13 mouse cellular contexts compared by ENCODE assay signal in the genomic region with DNA sequence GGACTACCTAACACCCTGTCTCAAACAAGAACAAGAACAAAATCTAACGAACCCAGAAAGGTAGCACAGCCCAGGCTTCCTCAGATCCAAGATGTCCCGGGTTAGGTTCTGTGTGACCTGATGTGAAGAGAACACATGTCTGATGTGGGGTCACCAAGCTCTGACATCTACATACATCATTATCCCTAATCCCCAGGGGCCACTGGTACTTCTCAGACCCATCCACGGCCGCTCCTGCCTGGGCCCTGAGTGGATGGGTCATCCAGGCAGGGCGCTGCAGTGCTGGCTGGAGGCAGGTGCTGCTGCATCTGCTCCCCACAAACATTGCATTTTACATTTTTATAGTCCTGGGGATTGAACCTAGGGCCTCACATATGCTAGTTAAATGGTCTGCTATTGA. TPM values are rescaled to one million over a fixed set of nuclear protein-coding genes. Genes with fewer than 3 reads are reported as not detected.
DNase-seq lines count a peak whose midpoint lies in the region; ATAC-seq lines count a peak whose summit lies in the region.
"Had no signal": no experiment of that assay in that cellular context is flagged by ENCODE, and none has a peak within 500 bp of the region (broad histone marks: within the 10 kb centered on the region; RNA-seq: fewer than 3 reads in every experiment).

No protein-coding gene starts in this region.

- peak overlapping the region; percentile 92; the same call in 1 of the 2 replicates for H3K27ac ChIP-seq in forebrain, embryonic 10.5 days
- no peak overlapping the region for H3K27ac ChIP-seq in forebrain, embryonic 15.5 days (replicated peaks)
- peak overlapping the region; percentile 85; the same call in 1 of the 2 replicates for H3K27ac ChIP-seq in kidney, embryonic 14.5 days (ENCODE audit: low read depth, low read length)
- peak overlapping the region; percentile 100 for H3K27ac ChIP-seq in brown adipose tissue, adult 24 weeks (replicated peaks; ENCODE audit: low read depth, low read length)
- peak overlapping the region; percentile 94 for H3K27ac ChIP-seq in limb, embryonic 15.5 days
- H3K27ac ChIP-seq in neural tube, embryonic 15.5 days (replicated peaks), result no peak overlapping the region; the same call in 1 of the 2 replicates

- peaks cover 67% of the 10 kb centered on the region for H3K4me1 ChIP-seq in forebrain, embryonic 10.5 days
- H3K4me1 ChIP-seq in forebrain, embryonic 15.5 days, result peaks cover 51% of the 10 kb centered on the region
- peaks cover 40% of the 10 kb centered on the region for H3K4me1 ChIP-seq in kidney, embryonic 14.5 days (ENCODE audit: control insufficient read depth, insufficient read depth, low read length)
- peaks cover 12% of the 10 kb centered on the region for H3K4me1 ChIP-seq in brown adipose tissue, adult 24 weeks (ENCODE audit: control insufficient read depth, insufficient read depth, insufficient read length, low read length)
- H3K4me1 ChIP-seq in limb, embryonic 15.5 days, result peaks cover 58% of the 10 kb centered on the region
- peaks cover 43% of the 10 kb centered on the region for H3K4me1 ChIP-seq in neural tube, embryonic 15.5 days

- no peaks in the 10 kb centered on the region for H3K9me3 ChIP-seq in forebrain, embryonic 10.5 days
- no peaks in the 10 kb centered on the region for H3K9me3 ChIP-seq in forebrain, embryonic 15.5 days
- no peaks in the 10 kb centered on the region for H3K9me3 ChIP-seq in kidney, embryonic 14.5 days (ENCODE audit: control insufficient read depth, low read length)
- no peaks in the 10 kb centered on the region for H3K9me3 ChIP-seq in limb, embryonic 15.5 days
- no peaks in the 10 kb centered on the region for H3K9me3 ChIP-seq in neural tube, embryonic 15.5 days (replicated peaks)

- H3K4me2 ChIP-seq in forebrain, embryonic 15.5 days (replicated peaks), result no peak overlapping the region
- H3K4me2 ChIP-seq in kidney, embryonic 14.5 days (replicated peaks; ENCODE audit: low read depth, low read length), result no peak overlapping the region
- H3K4me2 ChIP-seq in limb, embryonic 15.5 days, result no peak overlapping the region
- H3K4me2 ChIP-seq in neural tube, embryonic 15.5 days, result no peak overlapping the region

- no peaks in the 10 kb centered on the region for H3K36me3 ChIP-seq in forebrain, embryonic 10.5 days (replicated peaks)
- H3K36me3 ChIP-seq in forebrain, embryonic 15.5 days, result no peaks in the 10 kb centered on the region
- H3K36me3 ChIP-seq in kidney, embryonic 14.5 days (ENCODE audit: control insufficient read depth, insufficient read depth, low read length), result peaks cover 3% of the 10 kb centered on the region; the same call in 1 of the 2 replicates
- no peaks in the 10 kb centered on the region for H3K36me3 ChIP-seq in limb, embryonic 15.5 days
- H3K36me3 ChIP-seq in neural tube, embryonic 15.5 days, result no peaks in the 10 kb centered on the region

- ATAC-seq in forebrain, embryonic 15.5 days (replicated peaks), result no peak
- ATAC-seq in kidney, embryonic 14.5 days (ENCODE audit: low FRiP score, low TSS enrichment), result no peak
- ATAC-seq in limb, embryonic 15.5 days (ENCODE audit: insufficient number of reproducible peaks, low FRiP score, low TSS enrichment, low read depth), result no peak
- ATAC-seq in neural tube, embryonic 15.5 days (ENCODE audit: low FRiP score), result no peak
- ATAC-seq: forebrain, embryonic 14.5 days had no signal

- no peak overlapping the region for H3K9ac ChIP-seq in forebrain, embryonic 15.5 days (replicated peaks)
- no peak overlapping the region for H3K9ac ChIP-seq in kidney, embryonic 14.5 days (ENCODE audit: low read depth, low read length)
- no peak overlapping the region for H3K9ac ChIP-seq in limb, embryonic 15.5 days
- H3K9ac ChIP-seq in neural tube, embryonic 15.5 days (replicated peaks), result no peak overlapping the region

- H3K27me3 ChIP-seq in forebrain, embryonic 10.5 days (ENCODE audit: poor library complexity, severe bottlenecking), result peaks cover 46% of the 10 kb centered on the region
- no peaks in the 10 kb centered on the region for H3K27me3 ChIP-seq in forebrain, embryonic 15.5 days
- no peaks in the 10 kb centered on the region for H3K27me3 ChIP-seq in kidney, embryonic 14.5 days (ENCODE audit: control insufficient read depth, insufficient read depth, low read length)
- no peaks in the 10 kb centered on the region for H3K27me3 ChIP-seq in limb, embryonic 15.5 days
- H3K27me3 ChIP-seq in neural tube, embryonic 15.5 days (replicated peaks), result no peaks in the 10 kb centered on the region

- H3K4me3 ChIP-seq in forebrain, embryonic 10.5 days, result no peak overlapping the region
- H3K4me3 ChIP-seq in forebrain, embryonic 15.5 days, result no peak overlapping the region
- H3K4me3 ChIP-seq in kidney, embryonic 14.5 days (ENCODE audit: low read length), result no peak overlapping the region
- no peak overlapping the region for H3K4me3 ChIP-seq in brown adipose tissue, adult 24 weeks (ENCODE audit: insufficient read depth, low read depth, low read length)
- no peak overlapping the region for H3K4me3 ChIP-seq in limb, embryonic 15.5 days
- no peak overlapping the region for H3K4me3 ChIP-seq in neural tube, embryonic 15.5 days (replicated peaks)

- WGBS in forebrain, embryonic 10.5 days, result 78% methylated on average over 5 of the region's 5 CpGs
- WGBS in forebrain, embryonic 15.5 days, result 89% methylated on average over 5 of the region's 5 CpGs
- WGBS in kidney, embryonic 14.5 days, result 70% methylated on average over 5 of the region's 5 CpGs
- WGBS in limb, embryonic 15.5 days, result 53% methylated on average over 5 of the region's 5 CpGs
- WGBS in neural tube, embryonic 15.5 days, result 57% methylated on average over 5 of the region's 5 CpGs

- DNase-seq in forebrain, embryonic 10.5 days (ENCODE audit: extremely low spot score, low spot score), result no peak
- no peak for DNase-seq in kidney, adult 9 months
- DNase-seq in natural killer cell, adult 2 months (ENCODE audit: low spot score in 2 of 2), result no peak
- DNase-seq: adrenal gland, postnatal 25 days; cerebellum, postnatal 25 days; lung, adult 2 months; right cerebral cortex, adult 18-20 months had no signal

RNA-seq across cellular contexts. Expression of a gene that starts 4.4 kb away (rescaled TPM):
- 57.5 and 61.1 TPM in 2 replicates for polyA plus RNA-seq in forebrain, embryonic 10.5 days (2016; fragmentation: Nextera tagmentation; extraction: Ambion mirVana)
- 26.3 and 32.0 TPM in 2 replicates for polyA plus RNA-seq in forebrain, embryonic 15.5 days (2015; fragmentation: Nextera tagmentation; extraction: Ambion mirVana)
- polyA plus RNA-seq in kidney, embryonic 14.5 days (2014; fragmentation: Nextera tagmentation; extraction: Ambion mirVana), result 129 and 178 TPM in 2 replicates
- polyA plus RNA-seq in brown adipose tissue, adult 24 weeks (2012; ENCODE audit: insufficient read depth, insufficient read length, missing spikeins), result 48.0 and 59.8 TPM in 2 replicates
- polyA plus RNA-seq in limb, embryonic 15.5 days (2015; fragmentation: Nextera tagmentation; extraction: Ambion mirVana), result 167 and 168 TPM in 2 replicates
- polyA plus RNA-seq in neural tube, embryonic 15.5 days (2015; fragmentation: Nextera tagmentation; extraction: Ambion mirVana), result 57.5 and 59.1 TPM in 2 replicates

RNA-seq across cellular contexts. Expression of a gene that starts 13.5 kb away (rescaled TPM):
- 3.0 and 4.2 TPM in 2 replicates for polyA plus RNA-seq in forebrain, embryonic 10.5 days (2016; fragmentation: Nextera tagmentation; extraction: Ambion mirVana)
- polyA plus RNA-seq in forebrain, embryonic 15.5 days (2015; fragmentation: Nextera tagmentation; extraction: Ambion mirVana), result 4.3 and 4.4 TPM in 2 replicates
- 12.1 and 18.8 TPM in 2 replicates for polyA plus RNA-seq in kidney, embryonic 14.5 days (2014; fragmentation: Nextera tagmentation; extraction: Ambion mirVana)
- polyA plus RNA-seq in brown adipose tissue, adult 24 weeks (2012; ENCODE audit: insufficient read depth, insufficient read length, missing spikeins), result 6.3 and 8.7 TPM in 2 replicates
- polyA plus RNA-seq in limb, embryonic 15.5 days (2015; fragmentation: Nextera tagmentation; extraction: Ambion mirVana), result 33.9 and 36.2 TPM in 2 replicates
- 4.8 and 7.6 TPM in 2 replicates for polyA plus RNA-seq in neural tube, embryonic 15.5 days (2015; fragmentation: Nextera tagmentation; extraction: Ambion mirVana)

RNA-seq across cellular contexts. Expression of a gene that starts 53.7 kb away (rescaled TPM):
- 39.1 and 40.3 TPM in 2 replicates for polyA plus RNA-seq in forebrain, embryonic 10.5 days (2016; fragmentation: Nextera tagmentation; extraction: Ambion mirVana)
- 33.6 and 34.4 TPM in 2 replicates for polyA plus RNA-seq in forebrain, embryonic 15.5 days (2015; fragmentation: Nextera tagmentation; extraction: Ambion mirVana)
- 35.4 and 40.8 TPM in 2 replicates for polyA plus RNA-seq in kidney, embryonic 14.5 days (2014; fragmentation: Nextera tagmentation; extraction: Ambion mirVana)
- polyA plus RNA-seq in brown adipose tissue, adult 24 weeks (2012; ENCODE audit: insufficient read depth, insufficient read length, missing spikeins), result 42.0 and 42.5 TPM in 2 replicates
- 22.0 and 24.2 TPM in 2 replicates for polyA plus RNA-seq in limb, embryonic 15.5 days (2015; fragmentation: Nextera tagmentation; extraction: Ambion mirVana)
- 33.9 and 41.5 TPM in 2 replicates for polyA plus RNA-seq in neural tube, embryonic 15.5 days (2015; fragmentation: Nextera tagmentation; extraction: Ambion mirVana)

Comparison
In these comparisons a context has a peak if more than half of its experiments do, and no peak if none do; other contexts are left out.
1. H3K27ac ChIP-seq: peak in forebrain, embryonic 10.5 days (single experiment), kidney, embryonic 14.5 days (single experiment), brown adipose tissue, adult 24 weeks (single experiment) and limb, embryonic 15.5 days (single experiment); none in forebrain, embryonic 15.5 days (single experiment) and neural tube, embryonic 15.5 days (single experiment).